Mouse (Mus musculus) heart, embryonic 14.5 days (tissue): Measurements from ENCODE around the gene Tmem42. TPM values are rescaled to one million over a fixed set of nuclear protein-coding genes. Genes with fewer than 3 reads are reported as not detected.

Experiments used
- ATAC-seq: fragments of 200-750 bp; cut with Nextera tagmentation; 2 replicates; pipeline ENCODE4 v1.8.0; 2017; ENCODE audit warnings: low read depth, moderate TSS enrichment; ENCODE audit not compliant: insufficient number of reproducible peaks, insufficient read depth, low FRiP score
- H3K27ac ChIP-seq, 2 experiments: fragments of 200-500 bp in 1 of 2; fragments of 300-500 bp in 1 of 2; sonication (generic) in 1 of 2; replicated peaks in 1 of 2; 2 replicates each; pipeline ENCODE4 v1.5.1; 2012 to 2014; ENCODE audit warnings: low read depth in 2 of 2, low read length in 2 of 2, control low read depth in 1 of 2, mild to moderate bottlenecking in 1 of 2, mixed read lengths in 1 of 2; ENCODE audit not compliant: control insufficient read depth in 1 of 2, insufficient read depth in 1 of 2
- H3K27me3 ChIP-seq: fragments of 300-500 bp; sonication (generic); 2 replicates; pipeline ENCODE4 v1.6.1; 2014; ENCODE audit warnings: mild to moderate bottlenecking, low read length, control low read depth; ENCODE audit not compliant: control insufficient read depth, insufficient read depth
- H3K36me3 ChIP-seq: fragments of 300-500 bp; sonication (generic); 2 replicates; pipeline ENCODE4 v1.6.1; 2014; ENCODE audit warnings: mild to moderate bottlenecking, control low read depth, low read length, mixed read lengths; ENCODE audit not compliant: control insufficient read depth, insufficient read depth
- H3K4me1 ChIP-seq, 2 experiments: fragments of 200-500 bp in 1 of 2; fragments of 300-500 bp in 1 of 2; sonication (generic) in 1 of 2; 2 replicates each; pipeline ENCODE4 v1.6.1; 2012 to 2014; ENCODE audit warnings: low read length in 2 of 2, control low read depth in 1 of 2, mixed read lengths in 1 of 2; ENCODE audit not compliant: control insufficient read depth in 2 of 2, insufficient read depth in 2 of 2
- H3K4me2 ChIP-seq: fragments of 300-500 bp; sonication (generic); 2 replicates; pipeline ENCODE4 v1.6.1; 2014; ENCODE audit warnings: mild to moderate bottlenecking, low read length
- H3K4me3 ChIP-seq, 2 experiments: fragments of 200-500 bp in 1 of 2; fragments of 300-500 bp in 1 of 2; sonication (generic) in 1 of 2; 2 replicates each; pipeline ENCODE4 v1.5.1; 2012 to 2014; ENCODE audit warnings: low read length in 2 of 2, mild to moderate bottlenecking in 2 of 2, control low read depth in 1 of 2, low read depth in 1 of 2, moderate library complexity in 1 of 2; ENCODE audit not compliant: control insufficient read depth in 1 of 2, insufficient read depth in 1 of 2
- H3K9ac ChIP-seq: fragments of 300-500 bp; sonication (generic); 2 replicates; pipeline ENCODE4 v1.6.1; 2014; ENCODE audit warnings: mild to moderate bottlenecking, low read length
- H3K9me3 ChIP-seq: fragments of 300-500 bp; sonication (generic); 2 replicates; pipeline ENCODE4 v1.6.1; 2016; ENCODE audit warnings: low read length, control low read depth; ENCODE audit not compliant: control insufficient read depth
- WGBS: fragments of 180-500 bp; shearing (Covaris S2); extraction: QIAGEN DNeasy Blood & Tissue Kit; methylation state at CpG from one replicate; pipeline ENCODE4 v1.1.7; 2014; 5-methylcytosine and 5-hydroxymethylcytosine counted together
- polyA plus RNA-seq: library from polyadenylated mRNA; unstranded; fragments of >200 nt; fragmentation: Nextera tagmentation; extraction: Ambion mirVana; gene quantifications from 2 replicates; pipeline ENCODE4 v1.2.1, GENCODE M21; 2014

The Tmem42 gene
- polyA plus RNA-seq, 1 experiment from 2014 or later: 23.5 TPM

- Histone ChIP-seq H3K9ac (no peak overlapping the region), H3K36me3 (no peaks in the 10 kb centered on the region), H3K4me1 (no peaks in the 10 kb centered on the region), H3K4me2 (no peak overlapping the region), H3K9me3 (no peaks in the 10 kb centered on the region), H3K27ac (no peak overlapping the region), H3K27me3 (no peaks in the 10 kb centered on the region), H3K4me3 (no peak overlapping the region)
- ATAC-seq: no peak
- WGBS: 77% methylated on average over 13 of the region's 13 CpGs
Measured at GRCm38 (mm10) chr9:123031496-123032246, 10.5 kb downstream of the Tmem42 start.

DNA sequence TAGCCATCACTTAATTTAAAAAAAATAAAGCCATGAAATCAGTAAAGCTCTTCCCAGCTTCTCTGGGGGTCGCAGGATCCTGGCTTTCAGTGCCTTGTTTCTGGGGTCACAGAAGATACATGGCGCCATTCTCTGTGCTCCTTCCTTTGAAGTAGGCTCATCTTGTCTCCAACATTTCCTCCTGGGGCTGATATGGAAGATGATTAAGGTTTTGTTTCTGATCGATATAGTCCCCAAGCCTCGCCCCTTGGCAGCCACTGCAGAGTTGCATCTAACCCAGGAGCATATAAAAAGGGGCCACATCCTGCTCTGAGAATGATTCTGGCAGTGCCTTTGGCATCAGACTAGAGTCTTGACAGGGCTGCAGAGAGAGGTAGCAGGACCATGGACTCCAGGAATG is 13.3 kb downstream of the Tmem42 start, which contains the start of gene Tgm4:
Gene Tgm4, plus strand, starts transcription at position 301 of the 400 bp plus-strand sequence.
- no peaks in the 10 kb centered on the region for H3K9me3 ChIP-seq
- no peak within 1 kb of the TSS for H3K27ac ChIP-seq
- no peaks in the 10 kb centered on the region for H3K27me3 ChIP-seq
- H3K4me3 ChIP-seq: no peak within 1 kb of the TSS
- ATAC-seq: no peak
- H3K9ac ChIP-seq: no peak within 1 kb of the TSS
- WGBS: 73% methylated on average over 4 of the region's 4 CpGs
- H3K36me3 ChIP-seq: no peaks in the 10 kb centered on the region
- no peak within 1 kb of the TSS for H3K4me2 ChIP-seq
- no peaks in the 10 kb centered on the region for H3K4me1 ChIP-seq

DNA sequence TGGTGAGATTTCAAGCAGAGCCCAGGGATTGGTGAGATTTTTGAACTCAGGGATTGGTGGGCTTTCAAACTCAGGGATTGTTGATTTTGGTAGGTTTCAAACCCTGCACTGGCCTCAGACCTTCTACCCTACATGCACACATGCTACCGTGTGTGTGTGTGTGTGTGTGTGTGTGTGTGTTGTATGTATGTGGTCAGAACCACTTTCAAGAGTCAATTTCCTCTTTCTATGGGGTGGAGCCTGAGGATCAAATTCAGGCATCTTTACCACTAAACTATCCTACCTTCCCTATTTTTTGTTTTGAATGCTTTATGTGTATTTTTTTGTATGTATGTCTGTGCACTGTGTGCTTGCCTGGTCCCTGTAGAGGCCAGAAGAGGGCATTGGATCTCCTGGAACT is 26.5 kb downstream of the Tmem42 start:
- no peak overlapping the region for H3K4me2 ChIP-seq
- H3K27me3 ChIP-seq: no peaks in the 10 kb centered on the region
- no peaks in the 10 kb centered on the region for H3K9me3 ChIP-seq
- ATAC-seq: no peak
- no peak overlapping the region for H3K27ac ChIP-seq
- H3K4me1 ChIP-seq: no peaks in the 10 kb centered on the region
- H3K36me3 ChIP-seq: no peaks in the 10 kb centered on the region
- WGBS: 79% methylated on average over 1 of the region's 1 CpGs
- no peak overlapping the region for H3K4me3 ChIP-seq
- no peak overlapping the region for H3K9ac ChIP-seq

DNA sequence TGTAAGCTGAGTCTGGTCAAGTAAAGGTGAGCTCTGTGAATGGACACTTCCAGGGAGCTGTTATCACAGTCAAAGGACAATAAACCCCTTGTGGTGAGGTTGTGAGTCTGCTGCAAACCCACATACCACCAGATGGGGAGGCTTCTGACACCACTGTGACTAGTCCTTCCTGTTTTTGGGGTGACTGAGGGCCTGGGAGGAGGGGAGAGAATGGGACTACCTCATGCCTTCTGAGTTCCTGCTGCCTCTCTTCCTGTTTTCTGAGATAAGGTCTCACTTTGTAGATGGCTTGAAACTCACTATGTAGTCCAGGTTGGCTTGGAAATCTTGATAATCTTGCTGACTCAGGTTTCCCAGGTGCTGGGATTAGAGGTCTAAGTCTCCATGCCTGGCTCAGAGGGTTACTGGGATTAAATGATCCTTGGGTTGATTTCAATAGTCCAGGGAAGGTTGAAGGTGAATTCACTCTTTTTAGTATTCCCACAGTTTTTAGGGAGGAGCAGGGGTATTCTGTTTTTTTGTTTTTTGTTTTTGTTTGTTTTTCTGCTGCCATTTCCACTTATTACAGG is 37.7 kb downstream of the Tmem42 start:
- ATAC-seq: no peak
- peaks cover 0 to 4% of the 10 kb centered on the region in 2 experiments; a peak in 1 of 4 replicates for H3K4me1 ChIP-seq
- H3K36me3 ChIP-seq: no peaks in the 10 kb centered on the region
- H3K9ac ChIP-seq: no peak overlapping the region
- no peaks in the 10 kb centered on the region for H3K27me3 ChIP-seq
- no peak overlapping the region for H3K4me3 ChIP-seq
- no peak overlapping the region for H3K27ac ChIP-seq
- H3K9me3 ChIP-seq: no peaks in the 10 kb centered on the region
- H3K4me2 ChIP-seq: no peak overlapping the region

DNA sequence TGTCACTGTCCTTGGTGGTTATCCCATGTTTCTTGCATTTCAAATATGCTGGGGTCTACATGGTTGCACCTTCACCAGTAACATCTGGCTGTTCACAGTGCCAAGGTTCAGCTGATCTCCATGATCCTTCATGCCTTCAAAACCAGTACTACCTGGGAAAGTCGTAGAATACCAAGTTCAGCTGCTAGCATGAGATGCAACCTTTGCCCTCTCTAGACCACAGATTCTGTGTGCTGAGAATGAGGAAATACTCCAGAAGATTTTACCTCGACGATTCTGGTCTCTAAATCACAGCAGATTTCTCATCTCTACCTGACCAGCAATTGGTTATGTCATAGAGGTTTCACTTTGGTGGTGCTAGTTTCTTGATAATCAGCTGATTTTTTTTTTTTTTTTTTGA is 39.0 kb downstream of the Tmem42 start:
- no peak overlapping the region for H3K9ac ChIP-seq
- 70% methylated on average over 3 of the region's 3 CpGs for WGBS
- peaks cover 0 to 4% of the 10 kb centered on the region in 2 experiments; a peak in 1 of 4 replicates for H3K4me1 ChIP-seq
- H3K4me3 ChIP-seq: no peak overlapping the region
- no peak for ATAC-seq
- no peak overlapping the region for H3K27ac ChIP-seq
- H3K27me3 ChIP-seq: no peaks in the 10 kb centered on the region
- H3K9me3 ChIP-seq: no peaks in the 10 kb centered on the region
- H3K4me2 ChIP-seq: no peak overlapping the region
- no peaks in the 10 kb centered on the region for H3K36me3 ChIP-seq

Other genes with a start within 250 kb of the Tmem42 start
- 6.2 and 6.9 TPM in 2 replicates for gene Tcaim, start 215.8 kb upstream of the Tmem42 start, polyA plus RNA-seq
- 0.36 TPM in 1 of 2 replicates, not detected in the other for gene Gm35549, start 177.3 kb upstream of the Tmem42 start, polyA plus RNA-seq
- 34.8 and 36.7 TPM in 2 replicates for gene Zfp445, start 155.3 kb upstream of the Tmem42 start, polyA plus RNA-seq
- gene Zkscan7, start 135.6 kb upstream of the Tmem42 start, polyA plus RNA-seq: 1.1 and 1.5 TPM in 2 replicates
- gene Zfp105, start 98.3 kb upstream of the Tmem42 start, polyA plus RNA-seq: 10.8 and 11.5 TPM in 2 replicates
- gene 1110059G10Rik, start 70.3 kb upstream of the Tmem42 start, polyA plus RNA-seq: 28.0 and 30.0 TPM in 2 replicates
- gene Kif15, start 70.3 kb upstream of the Tmem42 start, polyA plus RNA-seq: 22.2 and 26.2 TPM in 2 replicates
- 0.35 and 0.49 TPM in 2 replicates for gene Tgm4, start 13.4 kb downstream of the Tmem42 start, polyA plus RNA-seq
- 36.5 and 36.9 TPM in 2 replicates for gene Zdhhc3, start 91.9 kb downstream of the Tmem42 start, polyA plus RNA-seq
- gene Exosc7, start 91.9 kb downstream of the Tmem42 start, polyA plus RNA-seq: 68.0 and 72.9 TPM in 2 replicates
- gene Clec3b, start 129.6 kb downstream of the Tmem42 start, polyA plus RNA-seq: not detected in 2 replicates
- gene Cdcp1, start 194.7 kb downstream of the Tmem42 start, polyA plus RNA-seq: 0.14 TPM in 1 of 2 replicates, not detected in the other
- 6.6 and 7.2 TPM in 2 replicates for gene Tmem158, start 239.4 kb downstream of the Tmem42 start, polyA plus RNA-seq